Mouse (Mus musculus): ENCODE data around the gene Iffo2.

DNA sequence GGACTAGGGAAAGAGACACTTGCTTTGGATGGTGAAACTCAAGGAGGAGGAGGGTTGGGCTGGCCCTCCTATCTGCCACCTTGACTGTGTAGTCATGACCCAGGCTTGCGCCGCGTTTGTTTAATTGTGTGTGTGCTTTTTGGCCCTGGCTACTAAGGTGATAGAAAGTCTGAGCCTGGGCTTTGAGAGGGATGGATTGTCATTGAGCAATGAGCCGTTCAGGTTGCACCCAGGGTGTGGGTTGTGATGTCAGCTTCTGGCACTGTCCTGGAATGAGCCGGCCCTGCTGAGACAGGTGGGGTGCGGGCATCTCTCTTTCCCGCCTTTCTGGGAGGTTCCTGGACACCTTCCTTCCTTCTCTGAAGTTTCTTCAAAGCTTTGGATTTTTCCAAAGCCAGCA lies 46.7 kb downstream of the Iffo2 start:
- TF ChIP-seq HCFC1 (IDR thresholded peaks at IDR 0.05; ENCODE audit: low read depth, low read length) (no peak), POLR2A (IDR thresholded peaks at IDR 0.05; ENCODE audit: control insufficient read depth in 1 of 2, insufficient read depth in 1 of 2, low read depth in 1 of 2, low read length in 2 of 2, poor library complexity in 1 of 2) (no peak), ZMIZ1 (IDR thresholded peaks at IDR 0.05; ENCODE audit: low read depth, low read length) (no peak), GATA1 (IDR thresholded peaks at IDR 0.05; ENCODE audit: low read depth, low read length) (no peak), POLR2AphosphoS2 (IDR thresholded peaks at IDR 0.05; ENCODE audit: low read length) (no peak), EP300 (IDR thresholded peaks at IDR 0.05; ENCODE audit: low read depth in 1 of 2, low read length in 2 of 2) (no peak), CHD2 (IDR thresholded peaks at IDR 0.05; ENCODE audit: low read length) (no peak), CTCF (IDR thresholded peaks at IDR 0.05 in 2 of 3, conservative IDR thresholded peaks at IDR 0.05 in 1 of 3; ENCODE audit: control insufficient read depth in 1 of 3, insufficient read depth in 1 of 3, low read depth in 2 of 3, low read length in 3 of 3, poor library complexity in 1 of 3, severe bottlenecking in 1 of 3) (no peak), NRF1 (IDR thresholded peaks at IDR 0.05; ENCODE audit: insufficient read depth, low read depth, low read length, poor library complexity, severe bottlenecking) (no peak), SMC3 (IDR thresholded peaks at IDR 0.05; ENCODE audit: low read depth, low read length) (no peak), USF1 (IDR thresholded peaks at IDR 0.05; ENCODE audit: low read depth, low read length) (no peak), MAX (IDR thresholded peaks at IDR 0.05; ENCODE audit: low read length) (no peak), ZC3H11A (IDR thresholded peaks at IDR 0.05; ENCODE audit: low read depth, low read length) (no peak)
